Mouse (Mus musculus): Measurements from ENCODE around the gene Lima1. TPM values are rescaled to one million over a fixed set of nuclear protein-coding genes. Genes with fewer than 3 reads are reported as not detected.
"Not testable (repeated sequence)": the region's sequence is repeated elsewhere in the genome, so short reads cannot be mapped to it uniquely, and the experiment has no call there.

Lima1 gene
- polyA plus RNA-seq, 1 experiment from 2014 or later = 20.6 TPM

- H3K27me3 ChIP-seq = no peaks in the 10 kb centered on the region
- WGBS = 54% methylated on average over 8 of the region's 8 CpGs
- H3K36me3 ChIP-seq = no peaks in the 10 kb centered on the region
- no peak for ATAC-seq (ENCODE audit: low FRiP score)
- no peak overlapping the region for H3K9ac ChIP-seq
- 0 out of 2 replicates have a peak overlapping the region, but pooled peaks have one; percentile 36 for H3K27ac ChIP-seq
- no peak overlapping the region for H3K4me3 ChIP-seq
- H3K4me1 ChIP-seq (replicated peaks) = peaks cover 6% of the 10 kb centered on the region; the same call in 1 of the 2 replicates
- H3K9me3 ChIP-seq = no peaks in the 10 kb centered on the region
- H3K4me2 ChIP-seq = no peak overlapping the region
Observed at GRCm38 (mm10) chr15:99826210-99826888, 48.9 kb downstream of the Lima1 start.

GRCm38 (mm10) chr15:99825211-99825610 lies 50.0 kb downstream of the Lima1 start:
- ATAC-seq (ENCODE audit: low FRiP score) = no peak
- Histone ChIP-seq H3K4me3 (no peak overlapping the region), H3K36me3 (no peaks in the 10 kb centered on the region), H3K27me3 (no peaks in the 10 kb centered on the region), H3K4me2 (no peak overlapping the region), H3K9ac (no peak overlapping the region), H3K27ac (no peak overlapping the region), H3K9me3 (no peaks in the 10 kb centered on the region), H3K4me1 (replicated peaks) (peaks cover 6% of the 10 kb centered on the region; the same call in 1 of the 2 replicates)
- WGBS = 87% methylated on average over 3 of the region's 3 CpGs

GRCm38 (mm10) chr15:99823322-99823898 lies 51.8 kb downstream of the Lima1 start:
- H3K9ac ChIP-seq = no peak overlapping the region
- no peaks in the 10 kb centered on the region for H3K27me3 ChIP-seq
- no peaks in the 10 kb centered on the region for H3K9me3 ChIP-seq
- WGBS = 62% methylated on average over 8 of the region's 8 CpGs
- no peaks in the 10 kb centered on the region for H3K36me3 ChIP-seq
- no peak for ATAC-seq (ENCODE audit: low FRiP score)
- 0 out of 2 replicates have a peak overlapping the region, but pooled peaks have one; percentile 30 for H3K27ac ChIP-seq
- H3K4me1 ChIP-seq (replicated peaks) = peaks cover 23% of the 10 kb centered on the region
- no peak overlapping the region for H3K4me3 ChIP-seq
- no peak overlapping the region for H3K4me2 ChIP-seq

GRCm38 (mm10) chr15:99822501-99822900 lies 52.8 kb downstream of the Lima1 start:
- not testable (repeated sequence) for H3K36me3 ChIP-seq; H3K4me2 ChIP-seq; H3K9me3 ChIP-seq; H3K27me3 ChIP-seq; H3K9ac ChIP-seq; H3K27ac ChIP-seq; H3K4me3 ChIP-seq; ATAC-seq (ENCODE audit: low FRiP score)
- H3K4me1 ChIP-seq (replicated peaks) = peaks cover 30% of the 10 kb centered on the region
- WGBS = 76% methylated on average over 13 of the region's 13 CpGs

GRCm38 (mm10) chr15:99819621-99820279 lies 55.5 kb downstream of the Lima1 start:
- Histone ChIP-seq H3K36me3 (peaks cover 10% of the 10 kb centered on the region), H3K4me3 (peak overlapping the region; percentile 29), H3K27me3 (no peaks in the 10 kb centered on the region), H3K4me2 (peak overlapping the region; percentile 43), H3K9ac (peak overlapping the region; percentile 53), H3K4me1 (replicated peaks) (peaks cover 28% of the 10 kb centered on the region), H3K9me3 (no peaks in the 10 kb centered on the region), H3K27ac (peak overlapping the region; percentile 90)
- 66% methylated on average over 14 of the region's 14 CpGs for WGBS
- ATAC-seq (ENCODE audit: low FRiP score) = no peak

- H3K9ac ChIP-seq = peak overlapping the region; percentile 53
- peaks cover 10% of the 10 kb centered on the region for H3K36me3 ChIP-seq
- peaks cover 28% of the 10 kb centered on the region for H3K4me1 ChIP-seq (replicated peaks)
- no peaks in the 10 kb centered on the region for H3K27me3 ChIP-seq
- ATAC-seq (ENCODE audit: low FRiP score) = no peak
- WGBS = 33% methylated on average over 6 of the region's 6 CpGs
- H3K4me2 ChIP-seq = peak overlapping the region; percentile 43
- H3K27ac ChIP-seq = peak overlapping the region; percentile 90
- H3K9me3 ChIP-seq = no peaks in the 10 kb centered on the region
- H3K4me3 ChIP-seq = peak overlapping the region; percentile 29
Observed at GRCm38 (mm10) chr15:99819109-99819440, 56.2 kb downstream of the Lima1 start.

GRCm38 (mm10) chr15:99818321-99819108 lies 56.7 kb downstream of the Lima1 start:
- Histone ChIP-seq H3K4me1 (replicated peaks) (peaks cover 28% of the 10 kb centered on the region), H3K4me3 (peak overlapping the region; percentile 29), H3K9ac (peak overlapping the region; percentile 53), H3K9me3 (no peaks in the 10 kb centered on the region), H3K27me3 (no peaks in the 10 kb centered on the region), H3K4me2 (peak overlapping the region; percentile 43), H3K27ac (peak overlapping the region; percentile 90), H3K36me3 (peaks cover 10% of the 10 kb centered on the region)
- 14% methylated on average over 13 of the region's 13 CpGs for WGBS
- ATAC-seq (ENCODE audit: low FRiP score) = peak; percentile 71; the same call in 1 of the 2 replicates

- H3K27me3 ChIP-seq = no peaks in the 10 kb centered on the region
- H3K27ac ChIP-seq = peak overlapping the region; percentile 90
- H3K9ac ChIP-seq = no peak overlapping the region
- peaks cover 28% of the 10 kb centered on the region for H3K4me1 ChIP-seq (replicated peaks)
- WGBS = 29% methylated on average over 8 of the region's 8 CpGs
- ATAC-seq (ENCODE audit: low FRiP score) = no peak
- no peak overlapping the region; the same call in 1 of the 2 replicates for H3K4me3 ChIP-seq
- H3K9me3 ChIP-seq = no peaks in the 10 kb centered on the region
- H3K36me3 ChIP-seq = peaks cover 10% of the 10 kb centered on the region
- H3K4me2 ChIP-seq = peak overlapping the region; percentile 43
Observed at GRCm38 (mm10) chr15:99817343-99818235, 57.7 kb downstream of the Lima1 start.

- 97% methylated on average over 4 of the region's 4 CpGs for WGBS
- no peak overlapping the region for H3K4me3 ChIP-seq
Observed at GRCm38 (mm10) chr15:99815999-99816398, 59.3 kb downstream of the Lima1 start.

GRCm38 (mm10) chr15:99814554-99815260 lies 60.5 kb downstream of the Lima1 start:
- peaks cover 24% of the 10 kb centered on the region for H3K4me1 ChIP-seq (replicated peaks)
- no peak for ATAC-seq (ENCODE audit: low FRiP score)
- H3K4me3 ChIP-seq = no peak overlapping the region
- no peaks in the 10 kb centered on the region for H3K9me3 ChIP-seq
- H3K27me3 ChIP-seq = no peaks in the 10 kb centered on the region
- H3K4me2 ChIP-seq = no peak overlapping the region
- no peak overlapping the region for H3K9ac ChIP-seq
- H3K36me3 ChIP-seq = peaks cover 10% of the 10 kb centered on the region
- WGBS = 92% methylated on average over 24 of the region's 24 CpGs
- H3K27ac ChIP-seq = no peak overlapping the region

More at GRCm38 (mm10) chr15:99815999-99816398, 59.3 kb downstream of the Lima1 start:
- H3K9ac ChIP-seq = no peak overlapping the region
- no peak for ATAC-seq (ENCODE audit: low FRiP score)
- no peaks in the 10 kb centered on the region for H3K27me3 ChIP-seq
- no peak overlapping the region for H3K4me2 ChIP-seq
- H3K27ac ChIP-seq = no peak overlapping the region
- peaks cover 28% of the 10 kb centered on the region for H3K4me1 ChIP-seq (replicated peaks)
- peaks cover 10% of the 10 kb centered on the region for H3K36me3 ChIP-seq
- no peaks in the 10 kb centered on the region for H3K9me3 ChIP-seq

GRCm38 (mm10) chr15:99813639-99814038 lies 61.6 kb downstream of the Lima1 start:
- Histone ChIP-seq H3K9ac (no peak overlapping the region), H3K27me3 (no peaks in the 10 kb centered on the region), H3K36me3 (peaks cover 10% of the 10 kb centered on the region), H3K27ac (no peak overlapping the region), H3K4me3 (no peak overlapping the region), H3K4me2 (no peak overlapping the region), H3K9me3 (no peaks in the 10 kb centered on the region), H3K4me1 (replicated peaks) (peaks cover 15% of the 10 kb centered on the region)
- no peak for ATAC-seq (ENCODE audit: low FRiP score)
- WGBS = 95% methylated on average over 6 of the region's 6 CpGs
